8 mouse cellular contexts compared by ENCODE assay signal in genomic region chr7:144552274-144552673, GRCm38 (mm10). TPM values are rescaled to one million over a fixed set of nuclear protein-coding genes. Genes with fewer than 3 reads are reported as not detected.
DNase-seq lines count a peak whose midpoint lies in the region; ATAC-seq and TF ChIP-seq lines count a peak whose summit lies in the region.

No protein-coding gene starts in this region.

- H3K4me3 ChIP-seq in heart, embryonic 13.5 days = peak overlapping the region; percentile 97
- peak overlapping the region; percentile 70 for H3K4me3 ChIP-seq in bone marrow macrophage, adult 2 months (ENCODE audit: insufficient read depth, low read length)
- H3K4me3 ChIP-seq in hindbrain, embryonic 11.5 days (ENCODE audit: low read depth, low read length) = no peak overlapping the region
- no peak overlapping the region for H3K4me3 ChIP-seq in midbrain, embryonic 11.5 days (ENCODE audit: low read depth, low read length)

- WGBS in heart, embryonic 13.5 days = 85% methylated on average over 8 of the region's 8 CpGs
- WGBS in hindbrain, embryonic 11.5 days = 89% methylated on average over 8 of the region's 8 CpGs
- 92% methylated on average over 8 of the region's 8 CpGs for WGBS in midbrain, embryonic 11.5 days

- peaks cover 32% of the 10 kb centered on the region for H3K4me1 ChIP-seq in heart, embryonic 13.5 days
- peaks cover 20% of the 10 kb centered on the region for H3K4me1 ChIP-seq in bone marrow macrophage, adult 2 months (ENCODE audit: control insufficient read depth, insufficient read depth, low read length)
- H3K4me1 ChIP-seq in hindbrain, embryonic 11.5 days (replicated peaks; ENCODE audit: control insufficient read depth, insufficient read depth, low read length) = peaks cover 7% of the 10 kb centered on the region; the same call in 1 of the 2 replicates
- peaks cover 12% of the 10 kb centered on the region for H3K4me1 ChIP-seq in midbrain, embryonic 11.5 days (ENCODE audit: control insufficient read depth, insufficient read depth, low read length)

- H3K36me3 ChIP-seq in heart, embryonic 13.5 days = peaks cover 46% of the 10 kb centered on the region
- no peaks in the 10 kb centered on the region for H3K36me3 ChIP-seq in hindbrain, embryonic 11.5 days (ENCODE audit: control insufficient read depth, insufficient read depth, low read length)
- H3K36me3 ChIP-seq in midbrain, embryonic 11.5 days (ENCODE audit: control insufficient read depth, insufficient read depth, low read length) = no peaks in the 10 kb centered on the region

- peaks cover 6% of the 10 kb centered on the region; the same call in 1 of the 2 replicates for H3K27me3 ChIP-seq in heart, embryonic 13.5 days (replicated peaks)
- H3K27me3 ChIP-seq in hindbrain, embryonic 11.5 days (ENCODE audit: control insufficient read depth, insufficient read depth, low read length) = no peaks in the 10 kb centered on the region; the same call in 1 of the 2 replicates
- H3K27me3 ChIP-seq in midbrain, embryonic 11.5 days (ENCODE audit: control insufficient read depth, insufficient read depth, low read length) = peaks cover 4% of the 10 kb centered on the region

- peak overlapping the region; percentile 86 for H3K4me2 ChIP-seq in heart, embryonic 13.5 days
- peak overlapping the region; percentile 78 for H3K4me2 ChIP-seq in hindbrain, embryonic 11.5 days (replicated peaks; ENCODE audit: low read depth, low read length)
- H3K4me2 ChIP-seq in midbrain, embryonic 11.5 days = peak overlapping the region; percentile 86

- TF ChIP-seq CTCF in bone marrow macrophage, adult 2 months (IDR thresholded peaks at IDR 0.05; ENCODE audit: low read depth, low read length) = no peak

- no peak for DNase-seq in heart, postnatal 4 days
- DNase-seq in hindbrain, embryonic 11.5 days (ENCODE audit: low spot score) = no peak
- DNase-seq in midbrain, embryonic 11.5 days (ENCODE audit: low spot score, missing footprints) = peak; percentile 47
- DNase-seq in yolk sac, embryonic 10.5 days (ENCODE audit: low spot score) = no peak
- no peak for DNase-seq in adrenal gland, postnatal 25 days
- no peak for DNase-seq in embryo, embryonic 11 days

- ATAC-seq in heart, embryonic 13.5 days (ENCODE audit: extremely low read depth, insufficient number of reproducible peaks, low FRiP score, low TSS enrichment) = no peak
- ATAC-seq in hindbrain, embryonic 11.5 days (ENCODE audit: low FRiP score) = no peak
- no peak for ATAC-seq in midbrain, embryonic 11.5 days (ENCODE audit: low FRiP score)

- no peak for TF ChIP-seq POLR2A in bone marrow macrophage, adult 2 months (IDR thresholded peaks at IDR 0.05; ENCODE audit: borderline replicate concordance, low read depth, low read length)

- no peaks in the 10 kb centered on the region for H3K9me3 ChIP-seq in heart, embryonic 13.5 days
- H3K9me3 ChIP-seq in hindbrain, embryonic 11.5 days (ENCODE audit: control insufficient read depth, low read length) = no peaks in the 10 kb centered on the region
- H3K9me3 ChIP-seq in midbrain, embryonic 11.5 days (ENCODE audit: control insufficient read depth, low read length) = no peaks in the 10 kb centered on the region

- no peak overlapping the region for H3K27ac ChIP-seq in heart, embryonic 13.5 days (replicated peaks)
- no peak overlapping the region for H3K27ac ChIP-seq in bone marrow macrophage, adult 2 months (ENCODE audit: insufficient read depth, low read depth, low read length)
- no peak overlapping the region for H3K27ac ChIP-seq in hindbrain, embryonic 11.5 days (ENCODE audit: low read depth, low read length)
- no peak overlapping the region for H3K27ac ChIP-seq in midbrain, embryonic 11.5 days (ENCODE audit: low read depth, low read length)

- peak overlapping the region; percentile 98 for H3K9ac ChIP-seq in heart, embryonic 13.5 days
- H3K9ac ChIP-seq in hindbrain, embryonic 11.5 days (ENCODE audit: low read depth, low read length) = peak overlapping the region; percentile 91; the same call in 1 of the 2 replicates
- peak overlapping the region; percentile 93 for H3K9ac ChIP-seq in midbrain, embryonic 11.5 days (ENCODE audit: low read length)

RNA-seq across cellular contexts. Expression of gene Ppfia1, which starts 1.3 kb away (rescaled TPM):
- polyA plus RNA-seq in heart, embryonic 13.5 days (2015; fragmentation: Nextera tagmentation; extraction: Ambion mirVana) = 19.5 and 23.3 TPM in 2 replicates
- 10 to 100 TPM; 94.6 to 99.9 TPM for total RNA-seq in heart, postnatal 4 days (2021)
- polyA plus RNA-seq in bone marrow macrophage, adult 2 months (2012; ENCODE audit: insufficient read depth, insufficient read length, missing spikeins) = 32.2 and 36.0 TPM in 2 replicates
- 38.1 and 38.5 TPM in 2 replicates for polyA plus RNA-seq in hindbrain, embryonic 11.5 days (2014; fragmentation: Nextera tagmentation; extraction: Ambion mirVana)
- 37.5 and 43.2 TPM in 2 replicates for polyA plus RNA-seq in midbrain, embryonic 11.5 days (2014; fragmentation: Nextera tagmentation; extraction: Ambion mirVana)
- 61.7 and 66.6 TPM in 2 replicates for total RNA-seq in adrenal gland, postnatal 25 days (2021)

RNA-seq across cellular contexts. Expression of gene Fadd, which starts 30.0 kb away (rescaled TPM):
- 12.1 and 12.5 TPM in 2 replicates for polyA plus RNA-seq in heart, embryonic 13.5 days (2015; fragmentation: Nextera tagmentation; extraction: Ambion mirVana)
- total RNA-seq in heart, postnatal 4 days (2021) = 10 to 100 TPM; 16.6 to 16.7 TPM
- polyA plus RNA-seq in bone marrow macrophage, adult 2 months (2012; ENCODE audit: insufficient read depth, insufficient read length, missing spikeins) = 6.7 TPM in 2 replicates
- 8.3 and 8.6 TPM in 2 replicates for polyA plus RNA-seq in hindbrain, embryonic 11.5 days (2014; fragmentation: Nextera tagmentation; extraction: Ambion mirVana)
- polyA plus RNA-seq in midbrain, embryonic 11.5 days (2014; fragmentation: Nextera tagmentation; extraction: Ambion mirVana) = 8.5 and 8.9 TPM in 2 replicates
- 13.5 and 17.1 TPM in 2 replicates for total RNA-seq in adrenal gland, postnatal 25 days (2021)

Comparison
In these comparisons a context has a peak if more than half of its experiments do, and no peak if none do; other contexts are left out.
1. H3K4me3 ChIP-seq: peak in heart, embryonic 13.5 days (single experiment) and bone marrow macrophage, adult 2 months (single experiment); none in hindbrain, embryonic 11.5 days (single experiment) and midbrain, embryonic 11.5 days (single experiment).
2. Peak in every context shown above with its lines, with median percentiles within 50 percentile points of each other: H3K4me2 ChIP-seq and H3K9ac ChIP-seq.